Mouse (Mus musculus) hindbrain, postnatal 0 days (tissue): ENCODE results near the gene Gtsf1l. TPM values are rescaled to one million over a fixed set of nuclear protein-coding genes. Genes with fewer than 3 reads are reported as not detected.

ENCODE experiments used
- ATAC-seq: fragments of 200-750 bp; cut with Nextera tagmentation; 2 replicates; pipeline ENCODE4 v1.8.0; 2017; ENCODE audit warnings: mild to moderate bottlenecking, moderate TSS enrichment, moderate library complexity
- DNase-seq: peaks from one replicate; pipeline ENCODE4 v3.0.0-alpha.2; 2015; ENCODE audit warnings: low spot score
- H3K27ac ChIP-seq: fragments of 300-500 bp; sonication (generic); 2 replicates; pipeline ENCODE4 v1.5.1; 2014; ENCODE audit warnings: mild to moderate bottlenecking
- H3K27me3 ChIP-seq: fragments of 300-500 bp; sonication (generic); 2 replicates; pipeline ENCODE4 v1.6.1; 2014; ENCODE audit warnings: low read length, mixed read lengths; ENCODE audit not compliant: insufficient read depth
- H3K36me3 ChIP-seq: fragments of 300-500 bp; sonication (generic); 2 replicates; pipeline ENCODE4 v1.6.1; 2014; ENCODE audit warnings: low read length, mixed read lengths; ENCODE audit not compliant: insufficient read depth
- H3K4me1 ChIP-seq: fragments of 300-500 bp; sonication (generic); 2 replicates; pipeline ENCODE4 v1.6.1; 2014; ENCODE audit warnings: antibody characterized with exemption, low read length, mixed read lengths; ENCODE audit not compliant: insufficient read depth
- H3K4me2 ChIP-seq: fragments of 300-500 bp; sonication (generic); 2 replicates; pipeline ENCODE4 v1.6.1; 2014; ENCODE audit warnings: low read depth, mild to moderate bottlenecking, low read length, moderate library complexity, mixed read lengths
- H3K4me3 ChIP-seq: fragments of 300-500 bp; sonication (generic); 2 replicates; pipeline ENCODE4 v1.5.1; 2014; ENCODE audit warnings: low read length
- H3K9ac ChIP-seq: fragments of 300-500 bp; sonication (generic); replicated peaks from 2 replicates; pipeline ENCODE4 v1.6.1; 2014; ENCODE audit warnings: mild to moderate bottlenecking, low read length, moderate library complexity, mixed read lengths
- H3K9me3 ChIP-seq: fragments of 300-500 bp; sonication (generic); 2 replicates; pipeline ENCODE4 v1.6.1; 2016; ENCODE audit warnings: low read length, mixed read lengths
- CTCF ChIP-seq: IDR thresholded peaks from 2 replicates; pipeline ENCODE4 v1.5.1; 2016; ENCODE audit warnings: antibody characterized with exemption, control low read depth, low read depth
- WGBS: fragments of 180-500 bp; shearing (Covaris S2); extraction: QIAGEN DNeasy Blood & Tissue Kit; methylation state at CpG from one replicate; pipeline ENCODE4 v1.1.7; 2014; 5-methylcytosine and 5-hydroxymethylcytosine counted together
- microRNA-seq, 2 experiments: library from miRNA; unstranded; fragments of <30 nt; microRNA quantifications; one replicate each; pipeline ENCODE4; 2016
- polyA plus RNA-seq: library from polyadenylated mRNA; unstranded; fragments of >200 nt; fragmentation: Nextera tagmentation; extraction: Ambion mirVana; gene quantifications from 2 replicates; pipeline ENCODE4 v1.2.1, GENCODE M21; 2015
- total RNA-seq: library from RNA; depleted of rRNA; stranded (reverse); fragments of >200 nt; gene quantifications from 2 replicates; pipeline ENCODE4 v1.2.3, GENCODE M21; 2014; rRNA removed

Gene Gtsf1l
- total and polyA plus RNA-seq, 2 experiments from 2014 or later = not detected

- no peak overlapping the region for H3K4me2 ChIP-seq
- H3K4me3 ChIP-seq = no peak overlapping the region
- ATAC-seq (no peak), DNase-seq (no peak)
- WGBS = 85% methylated on average over 7 of the region's 7 CpGs
- no peak overlapping the region for H3K27ac ChIP-seq
- no peak overlapping the region for H3K9ac ChIP-seq
- peaks cover 52% of the 10 kb centered on the region for H3K36me3 ChIP-seq
- TF ChIP-seq CTCF = no peak
- no peaks in the 10 kb centered on the region for H3K4me1 ChIP-seq
- H3K9me3 ChIP-seq = no peaks in the 10 kb centered on the region
- no peaks in the 10 kb centered on the region for H3K27me3 ChIP-seq
Observed at GRCm38 (mm10) chr2:163039940-163040339, 47.7 kb downstream of the Gtsf1l start.

Small RNA genes within 50 kb of the gene (microRNA-seq; reads per million reads assigned to microRNA genes)
- gene Gm22174 (0 reads per million in 2 experiments), gene Mir7003 (0 reads per million in 2 experiments)

Other genes with a start within 250 kb of the Gtsf1l start
- gene Srsf6, start 156.3 kb downstream of the Gtsf1l start, total RNA-seq = 87.2 and 99.4 TPM in 2 replicates
- gene Srsf6, start 156.3 kb downstream of the Gtsf1l start, polyA plus RNA-seq = 124 and 135 TPM in 2 replicates
- 10.9 and 38.4 TPM in 2 replicates for gene L3mbtl1, start 144.4 kb downstream of the Gtsf1l start, total RNA-seq
- gene L3mbtl1, start 144.4 kb downstream of the Gtsf1l start, polyA plus RNA-seq = 7.5 and 8.1 TPM in 2 replicates
- 0.07 and 0.16 TPM in 2 replicates for gene Sgk2, start 100.5 kb downstream of the Gtsf1l start, total RNA-seq
- 0.11 and 0.23 TPM in 2 replicates for gene Sgk2, start 100.5 kb downstream of the Gtsf1l start, polyA plus RNA-seq
- gene Ift52, start 70.5 kb downstream of the Gtsf1l start, total RNA-seq = 15.8 and 19.3 TPM in 2 replicates
- gene Ift52, start 70.5 kb downstream of the Gtsf1l start, polyA plus RNA-seq = 31.8 and 33.0 TPM in 2 replicates
- gene Mybl2, start 33.2 kb downstream of the Gtsf1l start, total RNA-seq = 3.9 and 5.2 TPM in 2 replicates
- 3.7 and 4.5 TPM in 2 replicates for gene Mybl2, start 33.2 kb downstream of the Gtsf1l start, polyA plus RNA-seq
- gene Tox2, start 115.3 kb upstream of the Gtsf1l start, total RNA-seq = 4.3 and 5.0 TPM in 2 replicates
- gene Tox2, start 115.3 kb upstream of the Gtsf1l start, polyA plus RNA-seq = 15.2 and 19.1 TPM in 2 replicates